Mouse (Mus musculus) ES-E14 (cell line): ENCODE results near the gene Dmwd. TPM values are rescaled to one million over a fixed set of nuclear protein-coding genes. Genes with fewer than 3 reads are reported as not detected.
A peak's percentile ranks its signal among the peaks of the same experiment; 100 is the strongest.

Experiments used
- DNase-seq: peaks from one replicate; pipeline ENCODE4 v3.0.0-alpha.2; 2013; ENCODE audit warnings: low read depth, low spot score
- H3K27ac ChIP-seq: 2 replicates; pipeline ENCODE4 v1.5.1; 2012; ENCODE audit warnings: low read depth, mild to moderate bottlenecking, low read length, moderate library complexity, mixed read lengths; ENCODE audit not compliant: poor library complexity, insufficient read depth, severe bottlenecking
- H3K36me3 ChIP-seq: 2 replicates; pipeline ENCODE4 v1.6.1; 2012; ENCODE audit warnings: mild to moderate bottlenecking, low read length, moderate library complexity, mixed read lengths; ENCODE audit not compliant: control insufficient read depth, poor library complexity, insufficient read depth, severe bottlenecking
- H3K4me1 ChIP-seq, 2 experiments: fragments of 150-350 bp in 1 of 2; sonication (generic) in 1 of 2; 2 replicates each; pipeline ENCODE4 v1.6.1; 2012; ENCODE audit warnings: low read length in 2 of 2, mild to moderate bottlenecking in 1 of 2, mixed read lengths in 1 of 2; ENCODE audit not compliant: control insufficient read depth in 2 of 2, insufficient read depth in 2 of 2, poor library complexity in 1 of 2
- H3K4me3 ChIP-seq, 2 experiments: fragments of 150-350 bp in 1 of 2; sonication (generic) in 1 of 2; 2 replicates each; pipeline ENCODE4 v1.5.1; 2012; ENCODE audit warnings: low read length in 2 of 2, low read depth in 1 of 2, mild to moderate bottlenecking in 1 of 2, mixed read lengths in 1 of 2; ENCODE audit not compliant: insufficient read depth in 1 of 2, poor library complexity in 1 of 2, severe bottlenecking in 1 of 2
- H3K9ac ChIP-seq: 2 replicates; pipeline ENCODE4 v1.6.1; 2012; ENCODE audit warnings: low read depth, mild to moderate bottlenecking, low read length, mixed read lengths; ENCODE audit not compliant: poor library complexity, insufficient read depth, severe bottlenecking
- H3K9me3 ChIP-seq: fragments of 150-350 bp; sonication (generic); 2 replicates; pipeline ENCODE4 v1.6.1; 2012; ENCODE audit warnings: low read depth, mild to moderate bottlenecking, low read length; ENCODE audit not compliant: control insufficient read depth, insufficient read depth
- CHD2 ChIP-seq: IDR thresholded peaks from 2 replicates; pipeline ENCODE4 v1.6.1; 2014; ENCODE audit warnings: mild to moderate bottlenecking, low read depth, low read length, inconsistent platforms
- HCFC1 ChIP-seq: IDR thresholded peaks from 2 replicates; pipeline ENCODE4 v1.6.1; 2012; ENCODE audit warnings: low read length, inconsistent platforms, borderline replicate concordance; ENCODE audit not compliant: insufficient read depth
- MAFK ChIP-seq: IDR thresholded peaks from 2 replicates; pipeline ENCODE4 v1.6.1; 2014; ENCODE audit warnings: mild to moderate bottlenecking, low read depth, low read length, inconsistent platforms; ENCODE audit not compliant: insufficient read depth
- ZC3H11A ChIP-seq: IDR thresholded peaks from 2 replicates; pipeline ENCODE4 v1.6.1; 2012; ENCODE audit warnings: low read depth, mild to moderate bottlenecking, inconsistent platforms, low read length, borderline replicate concordance
- ZNF384 ChIP-seq: IDR thresholded peaks from 2 replicates; pipeline ENCODE4 v1.6.1; 2012; ENCODE audit warnings: low read depth, low read length, inconsistent platforms
- in situ Hi-C, 2 experiments: fragments of 600-800 bp; cut with MboI; formaldehyde crosslinking; loops; one replicate each; pipeline ENCODE4 v1.15.1; 2025; ENCODE audit warnings: low sequenced_read_pairs in 2 of 2, inconsistent platforms in 1 of 2; ENCODE audit not compliant: unreplicated experiment in 2 of 2
- total RNA-seq: library from RNA; depleted of rRNA; stranded (reverse); fragments of 300-350 nt; gene quantifications from 2 replicates; pipeline ENCODE4 v1.2.3, GENCODE M21; 2012

Dmwd gene
- total RNA-seq, 1 experiment = 41.3 TPM

DNA sequence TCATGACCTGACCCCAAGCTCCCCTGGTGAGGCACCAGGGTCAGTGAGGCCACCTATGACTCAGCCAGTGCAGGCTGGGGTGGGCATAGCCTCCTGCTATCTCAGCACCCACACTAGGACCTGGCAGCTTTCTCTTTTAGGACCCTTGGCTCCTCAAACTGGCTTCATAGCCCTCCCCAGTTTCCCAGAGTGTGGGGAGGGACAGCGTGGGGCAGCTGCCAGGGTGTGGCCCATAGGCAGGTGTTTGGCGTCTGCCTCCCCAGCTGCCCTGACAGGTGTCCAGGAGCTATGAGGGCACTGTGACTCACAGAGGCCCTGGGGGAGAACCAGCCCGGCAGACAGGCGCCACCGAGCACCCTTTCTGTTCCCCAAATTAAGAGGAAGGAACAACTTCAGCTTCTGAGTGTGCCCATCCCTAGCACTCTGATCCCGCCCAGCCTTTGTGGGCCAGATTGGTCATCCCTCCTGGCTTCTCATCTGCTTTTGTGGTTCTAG, 8.3 kb downstream of the Dmwd start:
- TF ChIP-seq HCFC1 (no peak), CHD2 (no peak), MAFK (no peak), ZC3H11A (no peak), ZNF384 (no peak)
- Histone ChIP-seq H3K4me3 (no peak overlapping the region), H3K27ac (no peak overlapping the region), H3K36me3 (peaks cover 36% of the 10 kb centered on the region), H3K9me3 (no peaks in the 10 kb centered on the region), H3K9ac (no peak overlapping the region), H3K4me1 (peaks cover 1 to 39% of the 10 kb centered on the region in 2 experiments; a peak in 2 of 4 replicates)
- DNase-seq = no peak
- in situ Hi-C loops = no loop called here

DNA sequence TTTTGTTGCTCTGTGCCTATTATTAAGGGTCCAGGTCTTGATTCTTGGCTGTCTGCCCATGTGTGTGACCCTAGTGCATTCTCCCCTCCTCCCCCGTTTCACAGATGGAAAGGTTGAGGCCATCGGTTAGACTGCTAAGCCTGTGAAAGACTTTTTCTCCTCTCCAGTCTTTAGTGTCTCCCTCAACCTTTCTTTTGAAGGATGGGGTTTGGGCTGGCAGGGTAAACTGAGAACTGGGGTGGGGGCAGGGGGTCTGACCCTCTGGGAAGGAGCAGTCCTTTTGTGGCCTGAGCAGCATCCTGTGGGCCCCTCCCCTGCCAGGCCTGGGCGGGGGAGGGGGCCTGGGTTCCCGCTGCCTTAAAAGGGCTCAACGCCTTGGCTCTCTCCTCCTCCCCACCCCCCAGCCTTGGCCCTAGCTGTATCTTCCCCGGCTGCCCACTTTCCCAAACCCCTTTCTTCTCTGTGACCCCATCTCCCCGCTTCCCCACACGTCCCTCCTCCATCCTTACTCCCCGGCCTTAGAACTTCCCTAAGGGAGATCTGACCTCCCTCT, 9.0 kb downstream of the Dmwd start:
- Histone ChIP-seq H3K4me3 (no peak overlapping the region), H3K9ac (no peak overlapping the region), H3K27ac (no peak overlapping the region), H3K9me3 (no peaks in the 10 kb centered on the region), H3K4me1 (peaks cover 1 to 37% of the 10 kb centered on the region in 2 experiments; a peak in 2 of 4 replicates), H3K36me3 (peaks cover 32% of the 10 kb centered on the region)
- in situ Hi-C loops = no loop called here
- DNase-seq = no peak
- TF ChIP-seq ZNF384 (no peak), HCFC1 (no peak), ZC3H11A (no peak), CHD2 (no peak), MAFK (no peak)

DNA sequence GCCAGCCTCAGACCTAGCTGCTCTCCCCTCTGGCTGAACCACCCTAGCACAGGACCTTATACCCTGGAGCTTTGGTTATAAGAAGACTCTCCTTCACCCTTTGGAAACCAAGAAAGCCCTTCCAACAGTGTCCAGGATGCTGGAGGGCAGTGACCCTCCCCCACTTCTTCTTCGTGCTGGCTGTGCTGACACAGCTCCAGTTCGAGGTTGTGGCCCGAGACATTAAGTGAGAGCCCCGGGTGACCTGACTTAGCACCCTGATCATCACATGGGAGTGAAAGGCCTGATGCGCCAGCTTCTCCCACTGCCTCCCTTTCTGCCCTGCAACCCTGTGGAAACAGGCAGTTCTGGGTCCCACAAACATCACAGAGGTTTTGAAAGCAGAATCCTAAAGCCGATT, 9.5 kb downstream of the Dmwd start:
- Histone ChIP-seq H3K4me1 (peaks cover 1 to 34% of the 10 kb centered on the region in 2 experiments; a peak in 2 of 4 replicates), H3K36me3 (peaks cover 27% of the 10 kb centered on the region), H3K4me3 (peak overlapping the region in 1 of 2 experiments; percentile 20; a peak in 1 of 4 replicates), H3K27ac (no peak overlapping the region), H3K9me3 (no peaks in the 10 kb centered on the region), H3K9ac (no peak overlapping the region)
- DNase-seq = no peak
- in situ Hi-C loops = no loop called here
- no peak for TF ChIP-seq CHD2
- no peak for TF ChIP-seq ZC3H11A
- TF ChIP-seq HCFC1 = no peak
- no peak for TF ChIP-seq ZNF384
- no peak for TF ChIP-seq MAFK

DNA sequence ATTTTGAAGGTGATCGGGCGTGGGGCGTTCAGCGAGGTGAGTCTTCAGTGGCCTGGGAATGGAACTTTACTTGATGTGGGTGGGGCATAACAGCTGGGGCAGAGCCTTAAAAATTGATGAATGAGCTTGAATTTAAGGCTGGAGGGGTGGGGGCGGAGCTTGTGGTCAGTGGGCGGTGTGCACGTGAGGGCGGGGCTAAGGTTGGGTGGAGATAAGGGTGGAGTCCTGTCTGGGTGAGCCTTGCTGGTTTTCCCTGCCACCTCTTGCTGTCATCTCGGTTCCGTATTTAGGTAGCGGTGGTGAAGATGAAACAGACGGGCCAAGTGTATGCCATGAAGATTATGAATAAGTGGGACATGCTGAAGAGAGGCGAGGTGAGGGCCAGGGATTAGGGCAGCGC, 10.0 kb downstream of the Dmwd start:
- no peak overlapping the region for H3K27ac ChIP-seq
- in situ Hi-C loops = no loop called here
- H3K36me3 ChIP-seq = peaks cover 21% of the 10 kb centered on the region
- DNase-seq = no peak
- no peaks in the 10 kb centered on the region for H3K9me3 ChIP-seq
- H3K4me1 ChIP-seq = peaks cover 1 to 32% of the 10 kb centered on the region in 2 experiments; a peak in 2 of 4 replicates
- TF ChIP-seq HCFC1 (no peak), ZNF384 (no peak), ZC3H11A (no peak), MAFK (0 out of 2 replicates have a peak, but pooled peaks have one; percentile 24)
- H3K4me3 ChIP-seq = peak overlapping the region in 1 of 2 experiments; percentile 20; a peak in 3 of 4 replicates
- no peak overlapping the region for H3K9ac ChIP-seq
